Mouse (Mus musculus): ENCODE measurements around the gene Klhl11.

Klhl11 gene

GRCm38 (mm10) chr11:100485801-100486538 lies 13.4 kb upstream of the Klhl11 start:
- no peak for TF ChIP-seq GATA4 (IDR thresholded peaks at IDR 0.05; ENCODE audit: insufficient replicate concordance, low read length)

- no peak for TF ChIP-seq GATA4 (IDR thresholded peaks at IDR 0.05; ENCODE audit: insufficient replicate concordance, low read length)
These were observed 11.9 kb upstream of the Klhl11 start for GRCm38 (mm10) chr11:100484461-100484860.

GRCm38 (mm10) chr11:100479152-100479551 lies 6.6 kb upstream of the Klhl11 start:
- TF ChIP-seq GATA4 (IDR thresholded peaks at IDR 0.05; ENCODE audit: insufficient replicate concordance, low read length), result no peak

- TF ChIP-seq GATA4 (IDR thresholded peaks at IDR 0.05; ENCODE audit: insufficient replicate concordance, low read length), result no peak
These were observed 3.7 kb upstream of the Klhl11 start for GRCm38 (mm10) chr11:100476281-100476680.

GRCm38 (mm10) chr11:100472935-100473295 lies 374 bp upstream of the Klhl11 start:
- no peak for TF ChIP-seq GATA4 (IDR thresholded peaks at IDR 0.05; ENCODE audit: insufficient replicate concordance, low read length)

- TF ChIP-seq GATA4 (IDR thresholded peaks at IDR 0.05; ENCODE audit: insufficient replicate concordance, low read length), result no peak
These were observed 967 bp downstream of the Klhl11 start for GRCm38 (mm10) chr11:100471352-100472196.

- TF ChIP-seq GATA4 (IDR thresholded peaks at IDR 0.05; ENCODE audit: insufficient replicate concordance, low read length), result no peak
These were observed 6.7 kb downstream of the Klhl11 start for GRCm38 (mm10) chr11:100465833-100466232.

- no peak for TF ChIP-seq GATA4 (IDR thresholded peaks at IDR 0.05; ENCODE audit: insufficient replicate concordance, low read length)
These were observed 7.2 kb downstream of the Klhl11 start for GRCm38 (mm10) chr11:100465229-100465792.

- TF ChIP-seq GATA4 (IDR thresholded peaks at IDR 0.05; ENCODE audit: insufficient replicate concordance, low read length), result no peak
These were observed 9.8 kb downstream of the Klhl11 start for GRCm38 (mm10) chr11:100462699-100463098.

- no peak for TF ChIP-seq GATA4 (IDR thresholded peaks at IDR 0.05; ENCODE audit: insufficient replicate concordance, low read length)
These were observed 14.8 kb downstream of the Klhl11 start for GRCm38 (mm10) chr11:100457711-100458110.

GRCm38 (mm10) chr11:100457247-100457646 lies 15.3 kb downstream of the Klhl11 start:
- no peak for TF ChIP-seq GATA4 (IDR thresholded peaks at IDR 0.05; ENCODE audit: insufficient replicate concordance, low read length)

GRCm38 (mm10) chr11:100442625-100443024 lies 29.9 kb downstream of the Klhl11 start:
- TF ChIP-seq GATA4 (IDR thresholded peaks at IDR 0.05; ENCODE audit: insufficient replicate concordance, low read length), result no peak

GRCm38 (mm10) chr11:100441797-100442196 lies 30.7 kb downstream of the Klhl11 start, which contains the start of the genes Nt5c3b and Klhl10:
Gene Nt5c3b (minus strand): TSS chr11:100441808.
Gene Klhl10 (plus strand): TSS chr11:100441917.
- no peak for TF ChIP-seq GATA4 (IDR thresholded peaks at IDR 0.05; ENCODE audit: insufficient replicate concordance, low read length)

GRCm38 (mm10) chr11:100440691-100441522 lies 31.6 kb downstream of the Klhl11 start:
- no peak for TF ChIP-seq GATA4 (IDR thresholded peaks at IDR 0.05; ENCODE audit: insufficient replicate concordance, low read length)

GRCm38 (mm10) chr11:100437901-100438300 lies 34.6 kb downstream of the Klhl11 start:
- TF ChIP-seq GATA4 (IDR thresholded peaks at IDR 0.05; ENCODE audit: insufficient replicate concordance, low read length), result no peak
